ENCODE assay signal across 20 mouse cellular contexts in genomic region chr15:77008851-77009250, GRCm38 (mm10). TPM values are rescaled to one million over a fixed set of nuclear protein-coding genes. Genes with fewer than 3 reads are reported as not detected.
DNase-seq lines count a peak whose midpoint lies in the region; ATAC-seq and TF ChIP-seq lines count a peak whose summit lies in the region.
"Had no signal": no experiment of that assay in that cellular context is flagged by ENCODE, and none has a peak within 500 bp of the region (broad histone marks: within the 10 kb centered on the region; RNA-seq: fewer than 3 reads in every experiment).

No protein-coding gene starts in this region.

- H3K36me3 ChIP-seq in heart, embryonic 10.5 days = peaks cover 7% of the 10 kb centered on the region; the same call in 1 of the 2 replicates
- no peaks in the 10 kb centered on the region for H3K36me3 ChIP-seq in kidney, embryonic 14.5 days (ENCODE audit: control insufficient read depth, insufficient read depth, low read length)
- no peaks in the 10 kb centered on the region for H3K36me3 ChIP-seq in myocyte (ENCODE audit: control insufficient read depth, insufficient read depth)
- H3K36me3 ChIP-seq: G1E; hindbrain, embryonic 12.5 days had no signal

- no peak for ATAC-seq in kidney, embryonic 14.5 days (ENCODE audit: low FRiP score, low TSS enrichment)
- ATAC-seq: forebrain, embryonic 13.5 days had no signal

- no peak for TF ChIP-seq POLR2A in myocyte (IDR thresholded peaks at IDR 0.05; ENCODE audit: insufficient read length, low read depth)

- intact Hi-C loops in heart, postnatal 14 days (cut with DNase I) = loop anchor here (5.0 kb wide), 1 partner anchor 37 kb away; no protein-coding TSS in a partner anchor

- no peak overlapping the region for H3K27ac ChIP-seq in heart, embryonic 10.5 days
- no peak overlapping the region for H3K27ac ChIP-seq in kidney, embryonic 14.5 days (ENCODE audit: low read depth, low read length)
- H3K27ac ChIP-seq: forebrain, embryonic 13.5 days; heart, embryonic 13.5 days; hindbrain, embryonic 12.5 days; layer of hippocampus, adult 2 months had no signal

- no peak overlapping the region for H3K4me2 ChIP-seq in kidney, embryonic 14.5 days (replicated peaks; ENCODE audit: low read depth, low read length)
- H3K4me2 ChIP-seq in myocyte (ENCODE audit: low read depth) = no peak overlapping the region
- H3K4me2 ChIP-seq: forebrain, embryonic 13.5 days; heart, embryonic 13.5 days; hindbrain, embryonic 12.5 days; liver, embryonic 11.5 days had no signal

- no peaks in the 10 kb centered on the region for H3K27me3 ChIP-seq in heart, embryonic 10.5 days (ENCODE audit: insufficient read depth, poor library complexity, severe bottlenecking)
- H3K27me3 ChIP-seq in kidney, embryonic 14.5 days (ENCODE audit: control insufficient read depth, insufficient read depth, low read length) = no peaks in the 10 kb centered on the region
- no peaks in the 10 kb centered on the region for H3K27me3 ChIP-seq in myocyte (ENCODE audit: control insufficient read depth, insufficient read depth, insufficient read length)
- H3K27me3 ChIP-seq: heart, embryonic 13.5 days; hindbrain, embryonic 12.5 days had no signal

- no peaks in the 10 kb centered on the region for H3K79me2 ChIP-seq in myocyte (ENCODE audit: control insufficient read depth, insufficient read depth)

- H3ac ChIP-seq in myocyte (ENCODE audit: control insufficient read depth, insufficient read length) = no peak overlapping the region

- no peak overlapping the region for H3K9ac ChIP-seq in kidney, embryonic 14.5 days (ENCODE audit: low read depth, low read length)
- H3K9ac ChIP-seq: forebrain, embryonic 13.5 days; heart, embryonic 13.5 days; hindbrain, embryonic 12.5 days had no signal

- peak; percentile 85 to 87 for DNase-seq in heart, adult 18-20 months
- no peak for DNase-seq in heart, embryonic 10.5 days (ENCODE audit: low spot score)
- DNase-seq in kidney, postnatal 25 days = peak; percentile 39 to 78
- peak; percentile 73 to 74 for DNase-seq in heart, postnatal 14 days
- DNase-seq in c-Kit-positive CD71-positive TER-119-positive erythroid progenitor cells, embryonic 14.5 days (ENCODE audit: low spot score) = no peak
- DNase-seq: cerebellum, adult 18-20 months; cerebellum, postnatal 36 days; midbrain, embryonic 14.5 days; spleen, adult 18-20 months; thymus, adult 2 months had no signal

- no peak overlapping the region for H3K4me3 ChIP-seq in heart, embryonic 10.5 days
- no peak overlapping the region for H3K4me3 ChIP-seq in kidney, embryonic 14.5 days (ENCODE audit: low read length)
- H3K4me3 ChIP-seq in myocyte = no peak overlapping the region
- H3K4me3 ChIP-seq: forebrain, embryonic 13.5 days; heart, embryonic 13.5 days; hindbrain, embryonic 12.5 days; layer of hippocampus, adult 2 months had no signal

- H3K4me1 ChIP-seq in heart, embryonic 10.5 days = peaks cover 39% of the 10 kb centered on the region
- peaks cover 5% of the 10 kb centered on the region for H3K4me1 ChIP-seq in kidney, embryonic 14.5 days (ENCODE audit: control insufficient read depth, insufficient read depth, low read length)

- 87% methylated on average over 6 of the region's 6 CpGs for WGBS in heart, embryonic 10.5 days
- WGBS in kidney, embryonic 14.5 days = 95% methylated on average over 6 of the region's 6 CpGs

- H3K9me3 ChIP-seq in heart, embryonic 10.5 days = no peaks in the 10 kb centered on the region
- no peaks in the 10 kb centered on the region for H3K9me3 ChIP-seq in kidney, embryonic 14.5 days (ENCODE audit: control insufficient read depth, low read length)
- H3K9me3 ChIP-seq: forebrain, embryonic 13.5 days; G1E; heart, embryonic 13.5 days; hindbrain, embryonic 12.5 days had no signal

TF ChIP-seq in myocyte, 11 proteins besides CTCF, POLR2A, EP300 and RAD21:
- peak in 1 of 3 experiments; percentile 87 for TF ChIP-seq MYOD1 (IDR thresholded peaks at IDR 0.05; ENCODE audit: control insufficient read depth in 1 of 3, insufficient read length in 2 of 3, low read depth in 2 of 3)
- TF ChIP-seq POLR2AphosphoS2 (IDR thresholded peaks at IDR 0.05; ENCODE audit: insufficient read length, low read depth) = peak; percentile 8
- peak; percentile 11 to 70 (median 12) for TF ChIP-seq MYOG (IDR thresholded peaks at IDR 0.05; ENCODE audit: control insufficient read depth in 1 of 3, insufficient read depth in 1 of 3, insufficient read length in 2 of 3, low read depth in 2 of 3)
- no peak for TF ChIP-seq SRF (IDR thresholded peaks at IDR 0.05; ENCODE audit: control insufficient read depth, insufficient read length, low read depth)
- TF ChIP-seq E2F4 (IDR thresholded peaks at IDR 0.05; ENCODE audit: insufficient read depth) = no peak

RNA-seq across cellular contexts. Expression of gene Apol6, which starts 35.7 kb away (rescaled TPM):
- total RNA-seq in heart, adult 18-20 months (2021) = 1 to 10 TPM; 1.3 to 3.1 TPM
- polyA plus RNA-seq in heart, embryonic 10.5 days (2016; fragmentation: Nextera tagmentation; extraction: Ambion mirVana) = 0.27 and 0.77 TPM in 2 replicates
- not detected in 2 replicates for polyA plus RNA-seq in kidney, embryonic 14.5 days (2014; fragmentation: Nextera tagmentation; extraction: Ambion mirVana)
- 1 to 10 TPM in 1 of 2 experiments, under 1 TPM in 1; 0.66 to 2.5 TPM for total RNA-seq in heart, postnatal 14 days (2021)
- polyA plus RNA-seq in myocyte (2012; fragmentation: generic; extraction: Trizol) = 4.8 TPM
- total RNA-seq: layer of hippocampus, adult 2 months; megakaryocyte, adult 5-6 weeks had no signal
- polyA plus RNA-seq: forebrain, embryonic 13.5 days; G1E; hindbrain, embryonic 12.5 days; liver, embryonic 11.5 days; midbrain, embryonic 14.5 days had no signal

RNA-seq across cellular contexts. Expression of gene Mb, which starts 41.6 kb away (rescaled TPM):
- total RNA-seq in heart, adult 18-20 months (2021) = over 10,000 TPM; 19,183 to 21,770 TPM
- 29.5 and 90.1 TPM in 2 replicates for polyA plus RNA-seq in heart, embryonic 10.5 days (2016; fragmentation: Nextera tagmentation; extraction: Ambion mirVana)
- 0.60 and 0.69 TPM in 2 replicates for polyA plus RNA-seq in kidney, embryonic 14.5 days (2014; fragmentation: Nextera tagmentation; extraction: Ambion mirVana)
- over 10,000 TPM; 12,884 to 13,789 TPM for total RNA-seq in heart, postnatal 14 days (2021)
- 1,055 TPM for polyA plus RNA-seq in myocyte (2012; fragmentation: generic; extraction: Trizol)
- total RNA-seq: G1E; left cerebral cortex, postnatal 36 days; megakaryocyte, adult 5-6 weeks had no signal
- polyA plus RNA-seq: forebrain, embryonic 13.5 days; G1E had no signal

Comparison
In these comparisons a context has a peak if more than half of its experiments do, and no peak if none do; other contexts are left out.
1. DNase-seq: peak in heart, adult 18-20 months (2 of 2), kidney, postnatal 25 days (2 of 2) and heart, postnatal 14 days (2 of 2); none in heart, embryonic 10.5 days (single experiment) and c-Kit-positive CD71-positive TER-119-positive erythroid progenitor cells, embryonic 14.5 days (single experiment).
2. RNA of gene Mb, which starts 41.6 kb away (polyA plus RNA-seq): 1,055 TPM in myocyte (single experiment); 29.5 to 90.1 TPM in heart, embryonic 10.5 days and 0.60 to 0.69 TPM in kidney, embryonic 14.5 days; every median in the first group is over 10 times any median in the second.